Mouse (Mus musculus) liver, embryonic 13.5 days (tissue): ENCODE measurements around the gene Tbcc. TPM values are rescaled to one million over a fixed set of nuclear protein-coding genes. Genes with fewer than 3 reads are reported as not detected.

Source experiments
- ATAC-seq: fragments of 200-750 bp; cut with Nextera tagmentation; 2 replicates; pipeline ENCODE4 v1.8.0; 2017; ENCODE audit warnings: low read depth, mild to moderate bottlenecking, moderate number of reproducible peaks, moderate library complexity
- DNase-seq: peaks from one replicate; pipeline ENCODE4 v3.0.0; 2022
- H3K27ac ChIP-seq: fragments of 300-500 bp; sonication (generic); 2 replicates; pipeline ENCODE4 v1.5.1; 2015; ENCODE audit warnings: moderate library complexity, mild to moderate bottlenecking, inconsistent platforms
- H3K27me3 ChIP-seq: fragments of 300-500 bp; sonication (generic); 2 replicates; pipeline ENCODE4 v1.6.1; 2015; ENCODE audit warnings: mild to moderate bottlenecking, inconsistent platforms
- H3K36me3 ChIP-seq: fragments of 300-500 bp; sonication (generic); 2 replicates; pipeline ENCODE4 v1.6.1; 2015; ENCODE audit warnings: mild to moderate bottlenecking, inconsistent platforms
- H3K4me1 ChIP-seq: fragments of 300-500 bp; sonication (generic); replicated peaks from 2 replicates; pipeline ENCODE4 v1.6.1; 2015; ENCODE audit warnings: inconsistent platforms
- H3K4me2 ChIP-seq: fragments of 300-500 bp; sonication (generic); 2 replicates; pipeline ENCODE4 v1.6.1; 2015; ENCODE audit warnings: inconsistent platforms, mild to moderate bottlenecking, moderate library complexity
- H3K4me3 ChIP-seq: fragments of 300-500 bp; sonication (generic); replicated peaks from 2 replicates; pipeline ENCODE4 v1.5.1; 2015; ENCODE audit warnings: mild to moderate bottlenecking, inconsistent platforms
- H3K9ac ChIP-seq: fragments of 300-500 bp; sonication (generic); 2 replicates; pipeline ENCODE4 v1.6.1; 2015; ENCODE audit warnings: mild to moderate bottlenecking, inconsistent platforms
- H3K9me3 ChIP-seq: fragments of 300-500 bp; sonication (generic); replicated peaks from 2 replicates; pipeline ENCODE4 v1.6.1; 2016; ENCODE audit warnings: inconsistent platforms
- WGBS: fragments of 180-500 bp; shearing (Covaris S2); methylation state at CpG from one replicate; pipeline ENCODE4 v1.1.7; 2015; ENCODE audit not compliant: insufficient replicate concordance; 5-methylcytosine and 5-hydroxymethylcytosine counted together
- polyA plus RNA-seq: library from polyadenylated mRNA; unstranded; fragments of >200 nt; fragmentation: Nextera tagmentation; extraction: Ambion mirVana; gene quantifications from 2 replicates; pipeline ENCODE4 v1.2.1, GENCODE M21; 2015

The Tbcc gene
- polyA plus RNA-seq, 1 experiment from 2014 or later, result 24.9 TPM

DNA sequence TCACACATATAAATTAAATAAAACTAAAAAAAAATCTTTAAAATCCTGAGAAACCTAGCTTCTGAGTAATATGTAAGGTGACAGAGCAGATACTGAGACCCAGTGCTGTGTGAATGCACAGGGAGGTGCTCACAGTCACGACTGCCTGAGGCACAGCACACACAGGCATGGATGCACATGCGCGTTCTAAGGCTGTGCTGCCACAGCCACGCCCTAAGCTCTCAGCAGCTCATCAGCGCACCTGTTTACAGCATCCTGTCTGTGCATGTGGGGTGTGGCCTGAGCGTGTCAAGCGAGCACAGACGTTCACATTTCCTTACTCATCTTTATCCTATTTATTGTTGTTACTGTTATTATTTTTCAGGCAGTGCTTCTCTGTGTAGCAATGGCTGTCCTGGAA, 50.0 kb downstream of the Tbcc start:
- 86% methylated on average over 8 of the region's 8 CpGs for WGBS

More for the DNA sequence above, 50.0 kb downstream of the Tbcc start:
- H3K27me3 ChIP-seq, result no peaks in the 10 kb centered on the region
- no peak overlapping the region for H3K9ac ChIP-seq
- ATAC-seq (no peak), DNase-seq (no peak)
- no peaks in the 10 kb centered on the region for H3K9me3 ChIP-seq
- no peak overlapping the region for H3K27ac ChIP-seq
- H3K4me2 ChIP-seq, result no peak overlapping the region
- H3K4me1 ChIP-seq, result no peaks in the 10 kb centered on the region
- H3K4me3 ChIP-seq, result no peak overlapping the region
- H3K36me3 ChIP-seq, result peaks cover 99% of the 10 kb centered on the region

Other genes starting within 250 kb of the Tbcc start
- gene Klc4, start 244.7 kb upstream of the Tbcc start, polyA plus RNA-seq, result 5.8 TPM in 2 replicates
- 91.5 and 97.5 TPM in 2 replicates for gene Mrpl2, start 244.5 kb upstream of the Tbcc start, polyA plus RNA-seq
- gene Cul7, start 240.3 kb upstream of the Tbcc start, polyA plus RNA-seq, result 10.9 and 12.4 TPM in 2 replicates
- 31.7 and 31.9 TPM in 2 replicates for gene Rrp36, start 216.3 kb upstream of the Tbcc start, polyA plus RNA-seq
- 65.2 and 67.8 TPM in 2 replicates for gene Mea1, start 211.9 kb upstream of the Tbcc start, polyA plus RNA-seq
- 73.1 and 75.6 TPM in 2 replicates for gene Klhdc3, start 209.8 kb upstream of the Tbcc start, polyA plus RNA-seq
- gene Ppp2r5d, start 185.6 kb upstream of the Tbcc start, polyA plus RNA-seq, result 31.2 and 36.0 TPM in 2 replicates
- gene Pex6, start 179.2 kb upstream of the Tbcc start, polyA plus RNA-seq, result 8.5 and 9.4 TPM in 2 replicates
- gene Gnmt, start 161.5 kb upstream of the Tbcc start, polyA plus RNA-seq, result 11.0 and 11.7 TPM in 2 replicates
- 30.2 and 30.9 TPM in 2 replicates for gene Cnpy3, start 138.5 kb upstream of the Tbcc start, polyA plus RNA-seq
- gene Ptcra, start 127.0 kb upstream of the Tbcc start, polyA plus RNA-seq, result 0.30 and 0.32 TPM in 2 replicates
- 44.5 and 51.4 TPM in 2 replicates for gene 2310039H08Rik, start 118.0 kb upstream of the Tbcc start, polyA plus RNA-seq
- 108 and 131 TPM in 2 replicates for gene Rpl7l1, start 108.0 kb upstream of the Tbcc start, polyA plus RNA-seq
- 2.6 and 3.6 TPM in 2 replicates for gene Bicral, start 32.2 kb upstream of the Tbcc start, polyA plus RNA-seq
- gene Prph2, start 19.8 kb downstream of the Tbcc start, polyA plus RNA-seq, result not detected in 2 replicates
- 7.0 and 7.8 TPM in 2 replicates for gene Ubr2, start 119.9 kb downstream of the Tbcc start, polyA plus RNA-seq